8 mouse cellular contexts compared by ENCODE assay signal in the genomic region with DNA sequence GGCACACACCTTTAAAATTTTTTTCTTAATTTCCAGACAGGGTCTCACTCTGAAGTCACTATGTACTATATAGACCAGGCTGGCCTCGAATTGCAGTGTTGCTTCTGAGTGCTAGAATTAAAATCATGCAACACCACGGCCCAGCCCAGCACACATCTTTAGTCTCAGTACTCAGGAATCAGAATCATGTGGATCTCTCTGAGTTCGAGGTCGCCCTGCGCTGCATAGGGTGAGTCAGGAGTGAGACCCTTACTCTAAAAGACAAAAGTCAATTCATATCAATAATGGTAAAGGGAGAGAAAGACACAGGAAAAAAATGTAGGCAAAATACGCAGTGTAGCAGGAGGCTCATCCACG. TPM values are rescaled to one million over a fixed set of nuclear protein-coding genes. Genes with fewer than 3 reads are reported as not detected.
DNase-seq lines count a peak whose midpoint lies in the region; ATAC-seq and TF ChIP-seq lines count a peak whose summit lies in the region.

No protein-coding gene starts in this region.

- H3K9me3 ChIP-seq in embryonic facial prominence, embryonic 13.5 days: no peaks in the 10 kb centered on the region
- H3K9me3 ChIP-seq in intestine, embryonic 14.5 days (ENCODE audit: control insufficient read depth, low read length): no peaks in the 10 kb centered on the region
- no peaks in the 10 kb centered on the region for H3K9me3 ChIP-seq in neural tube, embryonic 12.5 days

- ATAC-seq in embryonic facial prominence, embryonic 13.5 days (ENCODE audit: insufficient number of reproducible peaks, insufficient read depth, low FRiP score, low TSS enrichment, low read depth): peak; percentile 34; the same call in 1 of the 2 replicates
- peak; percentile 41 for ATAC-seq in intestine, embryonic 14.5 days (replicated peaks; ENCODE audit: low FRiP score, low TSS enrichment, low read depth)
- peak; percentile 60; the same call in 1 of the 2 replicates for ATAC-seq in neural tube, embryonic 12.5 days (ENCODE audit: low FRiP score, low read depth)

- H3K4me2 ChIP-seq in embryonic facial prominence, embryonic 13.5 days: peak overlapping the region; percentile 81
- peak overlapping the region; percentile 84 for H3K4me2 ChIP-seq in intestine, embryonic 14.5 days (ENCODE audit: low read length)
- peak overlapping the region; percentile 90 for H3K4me2 ChIP-seq in neural tube, embryonic 12.5 days (replicated peaks)

- no peaks in the 10 kb centered on the region for H3K27me3 ChIP-seq in embryonic facial prominence, embryonic 13.5 days
- no peaks in the 10 kb centered on the region for H3K27me3 ChIP-seq in intestine, embryonic 14.5 days (replicated peaks; ENCODE audit: control insufficient read depth, insufficient read depth, low read length)
- no peaks in the 10 kb centered on the region for H3K27me3 ChIP-seq in neural tube, embryonic 12.5 days (replicated peaks)

- WGBS in embryonic facial prominence, embryonic 13.5 days: 13% methylated on average over 7 of the region's 7 CpGs
- WGBS in intestine, embryonic 14.5 days: 14% methylated on average over 7 of the region's 7 CpGs
- WGBS in neural tube, embryonic 12.5 days: 12% methylated on average over 7 of the region's 7 CpGs

- H3K4me3 ChIP-seq in left cerebral cortex, adult 2 months: peak overlapping the region; percentile 98
- peak overlapping the region; percentile 85 for H3K4me3 ChIP-seq in embryonic facial prominence, embryonic 13.5 days
- H3K4me3 ChIP-seq in intestine, embryonic 14.5 days (ENCODE audit: low read depth, low read length): peak overlapping the region; percentile 90
- peak overlapping the region; percentile 76 for H3K4me3 ChIP-seq in neural tube, embryonic 12.5 days

- no peak for TF ChIP-seq CTCF in left cerebral cortex, adult 2 months (IDR thresholded peaks at IDR 0.05)

- intact Hi-C loops in left cerebral cortex, adult 2 months (cut with DNase I): loop anchor here (1.0 to 2.0 kb wide), 3 partner anchors 27 to 101 kb away; a partner anchor contains a TSS
- intact Hi-C loops in left cerebral cortex, postnatal 4 days (cut with DNase I): no loop called here

- H3K4me1 ChIP-seq in embryonic facial prominence, embryonic 13.5 days: peaks cover 7% of the 10 kb centered on the region
- H3K4me1 ChIP-seq in intestine, embryonic 14.5 days (replicated peaks; ENCODE audit: control insufficient read depth, insufficient read depth, low read length): peaks cover 5% of the 10 kb centered on the region
- peaks cover 6% of the 10 kb centered on the region; the same call in 1 of the 2 replicates for H3K4me1 ChIP-seq in neural tube, embryonic 12.5 days

- H3K9ac ChIP-seq in embryonic facial prominence, embryonic 13.5 days: peak overlapping the region; percentile 90
- peak overlapping the region; percentile 78 for H3K9ac ChIP-seq in intestine, embryonic 14.5 days (ENCODE audit: low read length)
- peak overlapping the region; percentile 77 for H3K9ac ChIP-seq in neural tube, embryonic 12.5 days

- DNase-seq in left cerebral cortex, adult 2 months (ENCODE audit: extremely low spot score in 1 of 2, low spot score in 2 of 2): no peak
- no peak for DNase-seq in left cerebral cortex, postnatal 4 days
- no peak for DNase-seq in intestine, embryonic 14.5 days (ENCODE audit: low spot score)
- DNase-seq in thymus, postnatal 10 days (ENCODE audit: low spot score in 2 of 2): no peak
- DNase-seq in urinary bladder, postnatal 14 days (ENCODE audit: low spot score): no peak
- DNase-seq in right cerebral cortex, postnatal 14 days: no peak

- peaks cover 25% of the 10 kb centered on the region for H3K36me3 ChIP-seq in embryonic facial prominence, embryonic 13.5 days
- H3K36me3 ChIP-seq in intestine, embryonic 14.5 days (ENCODE audit: control insufficient read depth, insufficient read depth, low read length): peaks cover 28% of the 10 kb centered on the region
- peaks cover 23% of the 10 kb centered on the region for H3K36me3 ChIP-seq in neural tube, embryonic 12.5 days

- peak overlapping the region; percentile 69 for H3K27ac ChIP-seq in left cerebral cortex, adult 2 months
- H3K27ac ChIP-seq in embryonic facial prominence, embryonic 13.5 days: peak overlapping the region; percentile 79; the same call in 1 of the 2 replicates
- peak overlapping the region; percentile 52 for H3K27ac ChIP-seq in intestine, embryonic 14.5 days (ENCODE audit: low read depth)
- H3K27ac ChIP-seq in neural tube, embryonic 12.5 days: 0 out of 2 replicates have a peak overlapping the region, but pooled peaks have one; percentile 20

RNA-seq across cellular contexts. Expression of a gene that starts 0.3 kb away (rescaled TPM):
- total RNA-seq in left cerebral cortex, adult 2 months (2021): 10 to 100 TPM; 59.2 to 64.2 TPM
- 10 to 100 TPM; 45.2 to 49.3 TPM for total RNA-seq in left cerebral cortex, postnatal 4 days (2021)
- polyA plus RNA-seq in embryonic facial prominence, embryonic 13.5 days (2015; fragmentation: Nextera tagmentation; extraction: Ambion mirVana): 142 TPM in 2 replicates
- 151 and 155 TPM in 2 replicates for polyA plus RNA-seq in intestine, embryonic 14.5 days (2014; fragmentation: Nextera tagmentation; extraction: Ambion mirVana)
- 116 and 121 TPM in 2 replicates for polyA plus RNA-seq in neural tube, embryonic 12.5 days (2016; fragmentation: Nextera tagmentation; extraction: Ambion mirVana)

RNA-seq across cellular contexts. Expression of a gene that starts 13.5 kb away (rescaled TPM):
- 1 to 10 TPM; 2.0 to 3.6 TPM for total RNA-seq in left cerebral cortex, adult 2 months (2021)
- total RNA-seq in left cerebral cortex, postnatal 4 days (2021): 1 to 10 TPM; 2.5 to 2.8 TPM
- 13.4 and 15.4 TPM in 2 replicates for polyA plus RNA-seq in embryonic facial prominence, embryonic 13.5 days (2015; fragmentation: Nextera tagmentation; extraction: Ambion mirVana)
- polyA plus RNA-seq in intestine, embryonic 14.5 days (2014; fragmentation: Nextera tagmentation; extraction: Ambion mirVana): 11.4 and 11.8 TPM in 2 replicates
- 5.0 and 5.8 TPM in 2 replicates for polyA plus RNA-seq in neural tube, embryonic 12.5 days (2016; fragmentation: Nextera tagmentation; extraction: Ambion mirVana)

RNA-seq across cellular contexts. Expression of a gene that starts 25.7 kb away (rescaled TPM):
- total RNA-seq in left cerebral cortex, adult 2 months (2021): 1 to 10 TPM; 3.2 to 4.4 TPM
- 1 to 10 TPM; 4.5 to 5.5 TPM for total RNA-seq in left cerebral cortex, postnatal 4 days (2021)
- 67.8 and 71.5 TPM in 2 replicates for polyA plus RNA-seq in embryonic facial prominence, embryonic 13.5 days (2015; fragmentation: Nextera tagmentation; extraction: Ambion mirVana)
- polyA plus RNA-seq in intestine, embryonic 14.5 days (2014; fragmentation: Nextera tagmentation; extraction: Ambion mirVana): 31.9 and 35.5 TPM in 2 replicates
- polyA plus RNA-seq in neural tube, embryonic 12.5 days (2016; fragmentation: Nextera tagmentation; extraction: Ambion mirVana): 17.7 and 19.5 TPM in 2 replicates

RNA-seq across cellular contexts. Expression of a gene that starts 26.9 kb away (rescaled TPM):
- 1 to 10 TPM; 1.5 to 1.6 TPM for total RNA-seq in left cerebral cortex, adult 2 months (2021)
- total RNA-seq in left cerebral cortex, postnatal 4 days (2021): not detected
- polyA plus RNA-seq in embryonic facial prominence, embryonic 13.5 days (2015; fragmentation: Nextera tagmentation; extraction: Ambion mirVana): 0.27 and 2.6 TPM in 2 replicates
- 0.96 TPM in 1 of 2 replicates, not detected in the other for polyA plus RNA-seq in intestine, embryonic 14.5 days (2014; fragmentation: Nextera tagmentation; extraction: Ambion mirVana)
- polyA plus RNA-seq in neural tube, embryonic 12.5 days (2016; fragmentation: Nextera tagmentation; extraction: Ambion mirVana): 1.6 and 2.1 TPM in 2 replicates

RNA-seq across cellular contexts. Expression of a gene that starts 29.6 kb away (rescaled TPM):
- total RNA-seq in left cerebral cortex, adult 2 months (2021): 100 to 1,000 TPM; 230 to 248 TPM
- total RNA-seq in left cerebral cortex, postnatal 4 days (2021): 10 to 100 TPM; 28.1 to 41.3 TPM
- 0.13 and 0.21 TPM in 2 replicates for polyA plus RNA-seq in embryonic facial prominence, embryonic 13.5 days (2015; fragmentation: Nextera tagmentation; extraction: Ambion mirVana)
- 0.12 TPM in 2 replicates for polyA plus RNA-seq in intestine, embryonic 14.5 days (2014; fragmentation: Nextera tagmentation; extraction: Ambion mirVana)
- 0.14 and 0.15 TPM in 2 replicates for polyA plus RNA-seq in neural tube, embryonic 12.5 days (2016; fragmentation: Nextera tagmentation; extraction: Ambion mirVana)

Comparison
In these comparisons a context has a peak if more than half of its experiments do, and no peak if none do; other contexts are left out.
1. H3K27ac ChIP-seq: peak in every context shown above with its lines; median percentile 79 in embryonic facial prominence, embryonic 13.5 days; 69 in left cerebral cortex, adult 2 months; 52 in intestine, embryonic 14.5 days; 20 in neural tube, embryonic 12.5 days.